Mouse (Mus musculus): ENCODE data around the gene Car10. TPM values are rescaled to one million over a fixed set of nuclear protein-coding genes. Genes with fewer than 3 reads are reported as not detected.

The Car10 gene
- polyA plus RNA-seq, 1 experiment from 2014 or later = 10.6 TPM

DNA sequence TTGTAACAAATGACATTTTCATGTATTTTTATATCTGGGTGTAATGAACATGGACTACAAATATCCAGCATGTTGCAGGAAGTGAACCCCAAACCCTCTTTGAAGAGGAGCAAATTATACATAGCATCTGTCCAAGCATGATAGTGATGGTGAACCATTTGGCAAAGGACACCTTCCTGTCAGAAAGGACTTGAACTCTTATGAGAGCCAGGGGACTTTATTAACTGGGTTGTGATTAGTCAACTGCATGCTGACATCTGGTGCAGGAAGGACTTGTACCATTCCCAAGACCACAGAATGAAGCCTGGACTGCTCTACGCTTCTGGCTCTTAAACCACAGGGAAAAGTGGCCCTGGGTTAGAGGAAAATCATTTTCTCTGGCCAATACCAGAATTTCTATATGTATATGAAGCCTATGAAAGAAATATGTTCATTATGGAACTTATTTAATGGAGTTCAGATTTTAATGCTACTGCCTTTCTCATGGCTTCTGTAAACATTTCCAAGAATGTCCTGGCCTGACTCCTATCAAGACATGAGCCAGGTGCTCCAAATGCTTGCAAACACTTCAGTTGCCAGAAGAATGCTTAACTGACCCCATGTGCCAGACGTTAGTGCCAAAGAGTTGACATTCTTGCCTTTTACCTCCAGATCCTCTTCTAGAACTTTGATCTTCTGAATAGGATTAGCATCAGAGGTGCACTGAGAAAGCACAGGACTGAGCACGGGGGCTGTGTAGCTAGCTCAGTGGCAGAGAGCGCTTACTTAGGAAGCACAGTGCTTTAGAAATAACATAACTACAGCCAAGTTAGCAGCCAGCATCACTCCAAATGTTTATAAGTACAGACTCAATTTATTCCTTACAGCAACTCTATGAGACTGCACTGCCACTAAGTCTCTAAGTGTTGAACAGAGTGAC, 337.4 kb downstream of the Car10 start:
- Histone ChIP-seq H3K4me3 (no peak overlapping the region), H3K9me3 (replicated peaks) (no peaks in the 10 kb centered on the region), H3K4me2 (replicated peaks) (no peak overlapping the region), H3K27ac (no peak overlapping the region), H3K36me3 (no peaks in the 10 kb centered on the region), H3K27me3 (no peaks in the 10 kb centered on the region), H3K9ac (no peak overlapping the region), H3K4me1 (peaks cover 4% of the 10 kb centered on the region; the same call in 1 of the 2 replicates)
- ATAC-seq (ENCODE audit: low FRiP score) = no peak
- WGBS = 79% methylated on average over 4 of the region's 4 CpGs

DNA sequence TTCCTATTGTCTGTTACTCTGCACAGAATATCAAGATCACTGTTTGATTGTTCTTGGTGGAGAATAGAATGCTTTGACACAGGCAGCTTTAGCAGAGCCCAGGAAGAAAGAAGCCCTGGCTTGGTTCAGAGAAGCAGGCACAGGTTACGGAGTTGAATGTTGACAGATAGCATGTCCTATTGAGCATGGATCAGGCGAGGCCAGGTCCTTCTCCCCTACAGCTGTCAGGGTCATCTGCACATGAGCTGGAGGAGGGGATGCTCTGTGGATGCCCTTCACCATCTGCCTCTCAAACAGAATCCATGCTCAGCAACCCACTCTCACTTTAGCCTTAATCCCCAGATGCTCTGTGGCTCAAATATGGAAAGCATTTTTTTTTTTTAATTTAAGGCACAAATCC, 339.1 kb downstream of the Car10 start:
- ATAC-seq (ENCODE audit: low FRiP score) = no peak
- Histone ChIP-seq H3K4me3 (no peak overlapping the region), H3K4me1 (peaks cover 4% of the 10 kb centered on the region; the same call in 1 of the 2 replicates), H3K27me3 (no peaks in the 10 kb centered on the region), H3K9me3 (replicated peaks) (no peaks in the 10 kb centered on the region), H3K27ac (no peak overlapping the region), H3K4me2 (replicated peaks) (no peak overlapping the region), H3K36me3 (no peaks in the 10 kb centered on the region), H3K9ac (no peak overlapping the region)
- WGBS = 47% methylated on average over 2 of the region's 2 CpGs

- no peaks in the 10 kb centered on the region for H3K9me3 ChIP-seq (replicated peaks)
- H3K4me2 ChIP-seq (replicated peaks) = no peak overlapping the region
- no peaks in the 10 kb centered on the region for H3K27me3 ChIP-seq
- no peak for ATAC-seq (ENCODE audit: low FRiP score)
- H3K9ac ChIP-seq = no peak overlapping the region
- WGBS = 87% methylated on average over 1 of the region's 1 CpGs
- H3K27ac ChIP-seq = no peak overlapping the region
- peaks cover 4% of the 10 kb centered on the region; the same call in 1 of the 2 replicates for H3K4me1 ChIP-seq
- no peaks in the 10 kb centered on the region for H3K36me3 ChIP-seq
- H3K4me3 ChIP-seq = no peak overlapping the region
Measured at GRCm38 (mm10) chr11:93440466-93440865, 342.6 kb downstream of the Car10 start.

GRCm38 (mm10) chr11:93443777-93444176, 345.9 kb downstream of the Car10 start:
- Histone ChIP-seq H3K9ac (no peak overlapping the region), H3K4me1 (no peaks in the 10 kb centered on the region), H3K27me3 (no peaks in the 10 kb centered on the region), H3K9me3 (replicated peaks) (no peaks in the 10 kb centered on the region), H3K27ac (no peak overlapping the region), H3K4me3 (no peak overlapping the region), H3K4me2 (replicated peaks) (no peak overlapping the region), H3K36me3 (no peaks in the 10 kb centered on the region)
- WGBS = 87% methylated on average over 2 of the region's 2 CpGs
- no peak for ATAC-seq (ENCODE audit: low FRiP score)

DNA sequence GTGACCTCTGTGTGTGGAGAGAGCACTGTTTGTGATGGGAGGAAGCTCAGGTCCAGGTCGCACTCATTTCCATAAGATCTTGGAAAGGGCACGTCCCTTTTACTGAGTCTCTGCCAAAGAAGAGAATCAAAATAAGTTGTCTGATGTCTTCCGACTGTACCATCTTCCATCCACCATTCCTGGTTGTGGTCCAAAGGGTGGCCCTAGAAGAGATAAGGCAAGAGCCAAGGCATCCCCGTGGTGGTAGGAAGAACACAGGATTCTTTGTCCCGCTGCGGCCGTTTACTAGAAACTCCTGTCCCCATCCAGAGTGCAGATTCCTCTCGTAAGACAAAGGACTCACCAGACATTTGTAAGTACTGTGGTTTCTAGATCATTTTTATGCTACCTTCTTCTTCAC, 346.9 kb downstream of the Car10 start:
- no peaks in the 10 kb centered on the region for H3K9me3 ChIP-seq (replicated peaks)
- H3K4me2 ChIP-seq (replicated peaks) = no peak overlapping the region
- H3K27me3 ChIP-seq = no peaks in the 10 kb centered on the region
- H3K4me3 ChIP-seq = no peak overlapping the region
- 87% methylated on average over 8 of the region's 8 CpGs for WGBS
- H3K27ac ChIP-seq = no peak overlapping the region
- no peaks in the 10 kb centered on the region for H3K4me1 ChIP-seq
- no peaks in the 10 kb centered on the region for H3K36me3 ChIP-seq
- no peak for ATAC-seq (ENCODE audit: low FRiP score)
- H3K9ac ChIP-seq = no peak overlapping the region

GRCm38 (mm10) chr11:93447566-93447965, 349.7 kb downstream of the Car10 start:
- Histone ChIP-seq H3K4me3 (no peak overlapping the region), H3K9ac (no peak overlapping the region), H3K36me3 (no peaks in the 10 kb centered on the region), H3K27ac (no peak overlapping the region), H3K9me3 (replicated peaks) (no peaks in the 10 kb centered on the region), H3K4me2 (replicated peaks) (no peak overlapping the region), H3K27me3 (no peaks in the 10 kb centered on the region), H3K4me1 (no peaks in the 10 kb centered on the region)
- no peak for ATAC-seq (ENCODE audit: low FRiP score)
- WGBS = 53% methylated on average over 3 of the region's 3 CpGs

DNA sequence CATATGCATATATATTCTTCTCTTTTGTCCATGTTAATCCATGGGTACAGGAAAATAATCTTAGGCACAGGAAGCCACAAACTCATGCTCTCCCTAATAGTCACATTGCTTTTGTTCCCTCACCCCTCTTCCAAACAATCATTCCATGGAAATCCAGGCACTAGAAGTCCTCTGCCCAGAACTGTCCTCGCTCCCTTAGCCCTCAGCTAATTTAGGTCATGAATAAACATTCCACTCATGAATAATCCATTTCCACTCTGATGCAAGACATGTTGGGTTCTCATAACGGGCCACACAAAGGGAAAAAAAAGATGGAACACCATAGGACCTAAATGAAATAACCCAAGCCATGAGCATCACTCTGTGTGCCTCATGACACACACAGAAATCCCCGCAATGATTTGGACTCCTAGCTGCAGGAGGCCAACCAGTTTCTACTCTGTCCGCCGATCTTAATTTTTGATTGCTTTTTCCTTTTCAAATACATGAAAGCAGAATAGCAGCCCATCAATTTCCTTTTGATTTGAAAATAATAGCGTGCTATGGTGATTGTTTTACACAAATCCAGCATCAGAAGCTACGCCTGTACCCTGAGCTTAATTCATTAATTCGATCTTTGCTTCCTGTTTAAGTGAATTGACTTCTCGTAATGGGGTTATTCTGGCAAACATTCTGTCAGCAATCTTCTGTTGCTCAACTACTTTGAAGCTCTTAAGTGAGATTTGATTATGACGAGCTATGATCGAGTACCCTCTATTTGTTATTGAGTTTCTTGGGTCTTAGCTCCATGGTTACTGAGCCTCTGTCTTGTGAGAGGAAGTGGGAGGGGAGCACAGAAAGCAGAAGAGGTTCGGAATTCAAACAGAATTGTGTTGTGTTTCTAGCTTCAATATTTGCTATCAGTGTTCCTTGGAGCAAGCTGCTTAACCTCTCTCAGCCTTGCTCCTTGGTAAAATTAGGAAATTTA, 350.7 kb downstream of the Car10 start:
- H3K9me3 ChIP-seq (replicated peaks) = no peaks in the 10 kb centered on the region
- H3K27me3 ChIP-seq = no peaks in the 10 kb centered on the region
- H3K36me3 ChIP-seq = no peaks in the 10 kb centered on the region
- no peaks in the 10 kb centered on the region for H3K4me1 ChIP-seq
- 76% methylated on average over 12 of the region's 12 CpGs for WGBS
- no peak overlapping the region for H3K4me3 ChIP-seq
- H3K4me2 ChIP-seq (replicated peaks) = no peak overlapping the region
- H3K9ac ChIP-seq = no peak overlapping the region
- ATAC-seq (ENCODE audit: low FRiP score) = 0 out of 2 replicates have a peak, but pooled peaks have one; percentile 43
- H3K27ac ChIP-seq = no peak overlapping the region

- no peak overlapping the region for H3K27ac ChIP-seq
- H3K9me3 ChIP-seq (replicated peaks) = no peaks in the 10 kb centered on the region
- H3K36me3 ChIP-seq = no peaks in the 10 kb centered on the region
- no peak for ATAC-seq (ENCODE audit: low FRiP score)
- no peak overlapping the region for H3K4me2 ChIP-seq (replicated peaks)
- no peak overlapping the region for H3K4me3 ChIP-seq
- H3K9ac ChIP-seq = no peak overlapping the region
- no peaks in the 10 kb centered on the region for H3K4me1 ChIP-seq
- WGBS = 65% methylated on average over 7 of the region's 7 CpGs
- no peaks in the 10 kb centered on the region for H3K27me3 ChIP-seq
Measured at GRCm38 (mm10) chr11:93450535-93450934, 352.7 kb downstream of the Car10 start.

DNA sequence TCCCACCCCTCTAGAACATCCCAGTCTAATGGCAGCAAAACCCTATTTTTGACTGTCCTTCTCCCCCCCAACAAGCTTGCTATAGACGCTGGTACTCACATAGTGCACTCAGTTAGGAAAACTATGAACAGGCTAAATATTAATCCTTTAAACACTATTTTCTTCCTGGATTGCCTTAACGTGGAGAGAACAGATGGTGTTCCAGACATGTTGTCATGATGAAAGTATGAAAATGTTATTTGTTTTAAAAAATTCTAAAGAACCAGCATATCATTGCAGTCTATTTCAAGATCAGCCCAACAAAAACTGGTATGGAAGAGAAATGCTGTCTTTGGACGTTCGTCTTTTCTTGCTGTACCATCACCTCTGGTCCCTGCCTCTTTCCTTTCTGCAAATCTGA, 368.4 kb downstream of the Car10 start:
- no peak overlapping the region for H3K4me2 ChIP-seq (replicated peaks)
- no peaks in the 10 kb centered on the region for H3K36me3 ChIP-seq
- no peaks in the 10 kb centered on the region for H3K4me1 ChIP-seq
- H3K9ac ChIP-seq = no peak overlapping the region
- H3K27ac ChIP-seq = no peak overlapping the region
- H3K9me3 ChIP-seq (replicated peaks) = no peaks in the 10 kb centered on the region
- ATAC-seq (ENCODE audit: low FRiP score) = no peak
- no peaks in the 10 kb centered on the region for H3K27me3 ChIP-seq
- H3K4me3 ChIP-seq = no peak overlapping the region
- WGBS = 87% methylated on average over 4 of the region's 4 CpGs

DNA sequence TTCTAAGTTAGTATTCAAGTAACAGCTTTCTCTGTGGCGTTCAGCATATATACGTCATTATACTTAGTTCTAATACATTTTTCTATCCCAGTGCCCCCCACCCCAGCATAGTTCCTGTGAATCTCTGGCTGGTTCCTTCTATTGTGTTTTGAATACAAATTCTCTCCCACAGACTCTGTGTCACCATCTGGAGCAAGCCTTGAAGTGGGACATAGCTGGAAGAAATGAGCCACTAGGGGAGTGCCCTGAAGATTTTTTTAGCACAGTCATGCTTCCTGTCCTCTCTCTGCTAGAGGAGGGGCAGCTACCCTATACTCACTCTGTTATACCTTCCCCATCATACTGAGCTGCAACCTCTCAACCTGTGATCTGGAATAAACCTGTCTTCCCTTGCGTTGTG, 369.9 kb downstream of the Car10 start:
- ATAC-seq (ENCODE audit: low FRiP score) = no peak
- WGBS = 85% methylated on average over 3 of the region's 3 CpGs

GRCm38 (mm10) chr11:93470771-93471170, 372.9 kb downstream of the Car10 start:
- Histone ChIP-seq H3K9ac (no peak overlapping the region), H3K4me3 (no peak overlapping the region), H3K27me3 (no peaks in the 10 kb centered on the region), H3K4me2 (replicated peaks) (no peak overlapping the region), H3K36me3 (no peaks in the 10 kb centered on the region), H3K27ac (no peak overlapping the region), H3K9me3 (replicated peaks) (no peaks in the 10 kb centered on the region), H3K4me1 (no peaks in the 10 kb centered on the region)
- peak; percentile 55; the same call in 1 of the 2 replicates for ATAC-seq (ENCODE audit: low FRiP score)
- 38% methylated on average over 7 of the region's 7 CpGs for WGBS

More for the DNA sequence above, 369.9 kb downstream of the Car10 start:
- Histone ChIP-seq H3K4me3 (no peak overlapping the region), H3K4me1 (no peaks in the 10 kb centered on the region), H3K9me3 (replicated peaks) (no peaks in the 10 kb centered on the region), H3K9ac (no peak overlapping the region), H3K36me3 (no peaks in the 10 kb centered on the region), H3K4me2 (replicated peaks) (no peak overlapping the region), H3K27ac (no peak overlapping the region), H3K27me3 (no peaks in the 10 kb centered on the region)

DNA sequence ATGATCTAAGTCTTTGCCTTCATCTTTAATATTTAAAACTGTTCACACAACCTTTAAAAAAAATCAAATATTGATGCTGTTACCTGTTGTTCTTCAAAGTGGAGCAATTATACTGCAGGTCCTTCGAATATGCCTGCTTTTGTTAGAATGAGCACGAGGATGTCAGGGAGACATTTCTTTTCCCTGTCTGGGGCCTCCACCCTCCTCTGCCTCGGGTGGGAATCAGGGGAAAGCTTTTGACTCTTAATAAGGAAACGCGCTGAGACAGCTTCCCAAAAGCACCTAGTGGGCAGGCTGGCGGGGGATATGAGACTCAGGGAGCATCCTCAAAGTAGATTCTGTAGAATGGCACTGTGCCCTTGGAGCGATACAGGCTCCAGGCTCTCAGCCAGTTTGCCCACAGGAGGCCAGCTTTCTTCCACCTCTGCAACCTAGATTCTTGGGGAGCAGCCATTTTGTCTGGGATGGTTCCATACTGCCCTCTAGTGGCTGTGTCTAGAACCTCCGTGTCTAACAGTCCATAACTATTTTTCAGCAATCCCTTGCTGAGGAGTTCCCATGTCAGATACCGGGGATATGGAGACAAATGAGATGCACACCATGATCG, 373.8 kb downstream of the Car10 start:
- H3K27me3 ChIP-seq = no peaks in the 10 kb centered on the region
- H3K9ac ChIP-seq = no peak overlapping the region
- peak; percentile 61; the same call in 1 of the 2 replicates for ATAC-seq (ENCODE audit: low FRiP score)
- H3K9me3 ChIP-seq (replicated peaks) = no peaks in the 10 kb centered on the region
- 33% methylated on average over 10 of the region's 10 CpGs for WGBS
- no peak overlapping the region for H3K27ac ChIP-seq
- no peaks in the 10 kb centered on the region for H3K36me3 ChIP-seq
- no peaks in the 10 kb centered on the region for H3K4me1 ChIP-seq
- H3K4me3 ChIP-seq = no peak overlapping the region
- H3K4me2 ChIP-seq (replicated peaks) = peak overlapping the region; percentile 14; the same call in 1 of the 2 replicates

Data from hindbrain, embryonic 12.5 days (tissue).